Mouse (Mus musculus) spleen, adult 2 months (tissue): ENCODE results near the gene Appl1. TPM values are rescaled to one million over a fixed set of nuclear protein-coding genes. Genes with fewer than 3 reads are reported as not detected.

Experiments
- DNase-seq, 2 experiments: peaks; one replicate each; pipeline versions ENCODE4 v3.0.0 to v3.0.0-alpha.2; 2012 to 2021; ENCODE audit warnings: low spot score in 2 of 2, low read depth in 1 of 2
- H3K27ac ChIP-seq: fragments of 200-500 bp; 2 replicates; pipeline ENCODE4 v1.5.1; 2012; ENCODE audit warnings: low read length, inconsistent platforms; ENCODE audit not compliant: insufficient read depth
- H3K27me3 ChIP-seq: fragments of 200-500 bp; 2 replicates; pipeline ENCODE4 v1.6.1; 2012; ENCODE audit warnings: mild to moderate bottlenecking, moderate library complexity, low read length, inconsistent platforms; ENCODE audit not compliant: control insufficient read depth, insufficient read depth
- H3K36me3 ChIP-seq: fragments of 200-500 bp; 2 replicates; pipeline ENCODE4 v1.6.1; 2012; ENCODE audit warnings: mild to moderate bottlenecking, low read length, inconsistent platforms; ENCODE audit not compliant: control insufficient read depth, insufficient read depth
- H3K4me1 ChIP-seq: fragments of 200-500 bp; 2 replicates; pipeline ENCODE4 v1.6.1; 2011; ENCODE audit warnings: inconsistent platforms; ENCODE audit not compliant: control insufficient read depth, insufficient read depth, insufficient read length
- H3K4me3 ChIP-seq: fragments of 200-500 bp; 2 replicates; pipeline ENCODE4 v1.5.1; 2011; ENCODE audit warnings: mild to moderate bottlenecking, inconsistent platforms; ENCODE audit not compliant: insufficient read depth, insufficient read length; ENCODE audit errors: extremely low read depth
- CTCF ChIP-seq: fragments of 200-500 bp; IDR thresholded peaks from 2 replicates; pipeline ENCODE4 v1.5.1; 2011; ENCODE audit warnings: mild to moderate bottlenecking, inconsistent platforms; ENCODE audit not compliant: insufficient read depth, insufficient read length, insufficient replicate concordance; ENCODE audit errors: extremely low read depth
- POLR2A ChIP-seq: fragments of 200-500 bp; IDR thresholded peaks from 2 replicates; pipeline ENCODE4 v1.6.1; 2011; ENCODE audit warnings: low read depth, low read length, inconsistent platforms
- WGBS: fragments of 180-500 bp; shearing (Covaris S2); methylation state at CpG from one replicate; pipeline ENCODE4 v1.1.7; 2018; 5-methylcytosine and 5-hydroxymethylcytosine counted together
- polyA plus RNA-seq: library from polyadenylated mRNA; depleted of rRNA; stranded (reverse); fragments of >200 nt; gene quantifications from 2 replicates; pipeline ENCODE4 v1.2.3, GENCODE M21; 2012; rRNA removed

The Appl1 gene
- polyA plus RNA-seq, 1 experiment = 2.5 TPM

GRCm38 (mm10) chr14:26899490-26899889 is 71.5 kb downstream of the Appl1 start:
- Histone ChIP-seq H3K4me3 (no peak overlapping the region), H3K27me3 (no peaks in the 10 kb centered on the region), H3K36me3 (no peaks in the 10 kb centered on the region), H3K4me1 (no peaks in the 10 kb centered on the region), H3K27ac (no peak overlapping the region)
- DNase-seq = no peak
- no peak for TF ChIP-seq CTCF
- TF ChIP-seq POLR2A = no peak
- 92% methylated on average over 2 of the region's 2 CpGs for WGBS

- TF ChIP-seq CTCF (no peak), POLR2A (no peak)
- 91% methylated on average over 4 of the region's 4 CpGs for whole genome bisulfite sequencing
- H3K4me3 ChIP-seq = no peak within 1 kb of the TSS
- no peaks in the 10 kb centered on the region for H3K27me3 ChIP-seq
- no peak within 1 kb of the TSS for H3K27ac ChIP-seq
- no peaks in the 10 kb centered on the region for H3K36me3 ChIP-seq
- no peaks in the 10 kb centered on the region for H3K4me1 ChIP-seq
- no peak for DNase-seq
Measured at GRCm38 (mm10) chr14:26894392-26894791, 76.6 kb downstream of the Appl1 start, which contains the start of gene Asb14. Gene Asb14, plus strand, starts transcription at chr14:26894557.

- Histone ChIP-seq H3K4me3 (no peak overlapping the region), H3K36me3 (no peaks in the 10 kb centered on the region), H3K27me3 (no peaks in the 10 kb centered on the region), H3K27ac (no peak overlapping the region), H3K4me1 (no peaks in the 10 kb centered on the region)
- 81% methylated on average over 3 of the region's 3 CpGs for WGBS
- TF ChIP-seq POLR2A (no peak), CTCF (no peak)
- no peak for DNase-seq
Measured at GRCm38 (mm10) chr14:26890777-26891176, 80.3 kb downstream of the Appl1 start.

- DNase-seq = no peak
- Histone ChIP-seq H3K4me1 (no peaks in the 10 kb centered on the region), H3K36me3 (no peaks in the 10 kb centered on the region), H3K27ac (no peak overlapping the region), H3K27me3 (no peaks in the 10 kb centered on the region), H3K4me3 (no peak overlapping the region)
- no peak for TF ChIP-seq POLR2A
- TF ChIP-seq CTCF = no peak
- WGBS = 89% methylated on average over 3 of the region's 3 CpGs
Measured at GRCm38 (mm10) chr14:26887244-26887643, 83.8 kb downstream of the Appl1 start.

GRCm38 (mm10) chr14:26881700-26882099 is 89.3 kb downstream of the Appl1 start:
- DNase-seq = no peak
- Histone ChIP-seq H3K27ac (no peak overlapping the region), H3K36me3 (no peaks in the 10 kb centered on the region), H3K4me1 (no peaks in the 10 kb centered on the region), H3K27me3 (no peaks in the 10 kb centered on the region), H3K4me3 (no peak overlapping the region)
- TF ChIP-seq POLR2A (no peak), CTCF (no peak)
- 86% methylated on average over 5 of the region's 5 CpGs for WGBS

GRCm38 (mm10) chr14:26879976-26880375 is 91.1 kb downstream of the Appl1 start:
- H3K36me3 ChIP-seq = no peaks in the 10 kb centered on the region
- TF ChIP-seq POLR2A (no peak), CTCF (no peak)
- no peaks in the 10 kb centered on the region for H3K4me1 ChIP-seq
- WGBS = 75% methylated on average over 2 of the region's 2 CpGs
- H3K27me3 ChIP-seq = no peaks in the 10 kb centered on the region
- H3K27ac ChIP-seq = no peak overlapping the region
- DNase-seq = no peak
- no peak overlapping the region for H3K4me3 ChIP-seq

- Histone ChIP-seq H3K27ac (no peak overlapping the region), H3K27me3 (no peaks in the 10 kb centered on the region), H3K4me1 (no peaks in the 10 kb centered on the region), H3K4me3 (no peak overlapping the region), H3K36me3 (no peaks in the 10 kb centered on the region)
- TF ChIP-seq CTCF (no peak), POLR2A (no peak)
- WGBS = 6% methylated on average over 4 of the region's 4 CpGs
- no peak for DNase-seq
Measured at GRCm38 (mm10) chr14:26878756-26879155, 92.3 kb downstream of the Appl1 start.

Other genes starting within 250 kb of the Appl1 start
- not detected in 2 replicates for gene Asb14, start 76.7 kb downstream of the Appl1 start, polyA plus RNA-seq
- 0.09 TPM in 1 of 2 replicates, not detected in the other for gene Hesx1, start 23.2 kb upstream of the Appl1 start, polyA plus RNA-seq
- 0.99 and 1.0 TPM in 2 replicates for gene Il17rd, start 67.7 kb upstream of the Appl1 start, polyA plus RNA-seq
- 21.1 and 23.7 TPM in 2 replicates for gene Arhgef3, start 143.7 kb upstream of the Appl1 start, polyA plus RNA-seq